Mouse (Mus musculus) stomach, postnatal 0 days (tissue): Measurements from ENCODE around the gene Cyp26a1.

Source experiments
- CTCF ChIP-seq: IDR thresholded peaks from 2 replicates; pipeline ENCODE4 v1.5.1; 2016; ENCODE audit warnings: antibody characterized with exemption, low read depth, mild to moderate bottlenecking, moderate library complexity
- EP300 ChIP-seq: optimal IDR thresholded peaks from 2 replicates; pipeline ENCODE3; 2016; ENCODE audit warnings: antibody characterized with exemption

GRCm38 (mm10) chr19:37699711-37700110 is 2.1 kb downstream of the Cyp26a1 start:
- TF ChIP-seq CTCF (no peak), EP300 (no peak)
